Mouse (Mus musculus): ENCODE results near the gene Pbx3. TPM values are rescaled to one million over a fixed set of nuclear protein-coding genes. Genes with fewer than 3 reads are reported as not detected.

The Pbx3 gene
- polyA plus RNA-seq, 1 experiment from 2014 or later = 4.5 TPM

DNA sequence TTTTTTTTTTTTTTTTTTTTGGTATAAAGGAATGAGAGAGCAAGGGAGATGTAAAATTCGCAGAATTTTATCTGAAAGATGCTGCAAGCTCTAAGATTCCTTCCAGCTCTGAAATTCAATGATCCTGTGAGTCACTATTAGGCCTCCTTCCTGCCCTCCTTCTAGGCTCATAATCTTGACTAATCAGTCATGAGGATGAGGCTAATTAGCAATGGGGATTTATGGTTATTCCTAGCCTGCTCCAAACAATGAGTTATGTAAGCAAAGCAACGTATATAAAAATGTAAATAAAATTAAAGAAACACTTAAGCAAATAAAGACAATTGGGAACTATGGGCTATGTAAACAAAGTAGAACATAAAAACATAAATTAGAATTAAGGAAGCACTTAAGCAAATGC, 1.4 kb upstream of the Pbx3 start:
- no peaks in the 10 kb centered on the region for H3K36me3 ChIP-seq (ENCODE audit: control insufficient read depth, insufficient read depth)
- 64% methylated on average over 2 of the region's 2 CpGs for WGBS (ENCODE audit: insufficient replicate concordance)
- H3K4me1 ChIP-seq (ENCODE audit: control insufficient read depth, low read depth, low read length) = peaks cover 19% of the 10 kb centered on the region
- no peaks in the 10 kb centered on the region for H3K27me3 ChIP-seq (ENCODE audit: control insufficient read depth, insufficient read depth, low read depth, low read length)
- H3K4me2 ChIP-seq (ENCODE audit: low read depth, low read length) = no peak overlapping the region
- H3K4me3 ChIP-seq (ENCODE audit: low read depth, low read length) = no peak overlapping the region
- H3K9me3 ChIP-seq (replicated peaks; ENCODE audit: control insufficient read depth, low read length) = no peaks in the 10 kb centered on the region
- no peak overlapping the region for H3K27ac ChIP-seq (ENCODE audit: low read length)
- ATAC-seq (ENCODE audit: low read depth) = no peak
- no peak overlapping the region for H3K9ac ChIP-seq (ENCODE audit: low read depth, low read length)

DNA sequence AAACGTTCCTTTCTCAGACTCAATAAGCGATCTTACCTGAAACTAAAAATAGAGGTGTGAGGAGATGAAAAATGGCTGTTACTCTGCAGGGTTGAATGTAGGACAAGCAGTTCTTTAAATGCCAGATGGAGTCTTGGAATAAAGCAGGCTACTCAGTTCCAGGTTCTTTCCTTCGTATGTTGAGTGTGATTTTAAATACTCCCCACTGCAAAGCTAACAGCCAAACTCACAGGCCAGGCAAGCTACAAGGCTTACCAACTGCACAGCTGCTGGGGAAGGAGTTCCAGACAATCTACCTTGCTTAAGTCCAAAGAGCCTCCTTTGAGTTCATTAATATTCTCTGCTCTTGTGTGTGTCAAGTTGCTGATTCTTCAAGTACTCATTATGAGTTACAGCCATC, 944 bp upstream of the Pbx3 start:
- ATAC-seq (ENCODE audit: low read depth) = no peak
- H3K9me3 ChIP-seq (replicated peaks; ENCODE audit: control insufficient read depth, low read length) = no peaks in the 10 kb centered on the region
- H3K27ac ChIP-seq (ENCODE audit: low read length) = no peak overlapping the region
- H3K4me2 ChIP-seq (ENCODE audit: low read depth, low read length) = peak overlapping the region; percentile 95
- WGBS (ENCODE audit: insufficient replicate concordance) = 55% methylated on average over 3 of the region's 3 CpGs
- no peaks in the 10 kb centered on the region for H3K36me3 ChIP-seq (ENCODE audit: control insufficient read depth, insufficient read depth)
- H3K4me3 ChIP-seq (ENCODE audit: low read depth, low read length) = peak overlapping the region; percentile 96
- peaks cover 19% of the 10 kb centered on the region for H3K4me1 ChIP-seq (ENCODE audit: control insufficient read depth, low read depth, low read length)
- no peaks in the 10 kb centered on the region for H3K27me3 ChIP-seq (ENCODE audit: control insufficient read depth, insufficient read depth, low read depth, low read length)
- no peak overlapping the region; the same call in 1 of the 2 replicates for H3K9ac ChIP-seq (ENCODE audit: low read depth, low read length)

DNA sequence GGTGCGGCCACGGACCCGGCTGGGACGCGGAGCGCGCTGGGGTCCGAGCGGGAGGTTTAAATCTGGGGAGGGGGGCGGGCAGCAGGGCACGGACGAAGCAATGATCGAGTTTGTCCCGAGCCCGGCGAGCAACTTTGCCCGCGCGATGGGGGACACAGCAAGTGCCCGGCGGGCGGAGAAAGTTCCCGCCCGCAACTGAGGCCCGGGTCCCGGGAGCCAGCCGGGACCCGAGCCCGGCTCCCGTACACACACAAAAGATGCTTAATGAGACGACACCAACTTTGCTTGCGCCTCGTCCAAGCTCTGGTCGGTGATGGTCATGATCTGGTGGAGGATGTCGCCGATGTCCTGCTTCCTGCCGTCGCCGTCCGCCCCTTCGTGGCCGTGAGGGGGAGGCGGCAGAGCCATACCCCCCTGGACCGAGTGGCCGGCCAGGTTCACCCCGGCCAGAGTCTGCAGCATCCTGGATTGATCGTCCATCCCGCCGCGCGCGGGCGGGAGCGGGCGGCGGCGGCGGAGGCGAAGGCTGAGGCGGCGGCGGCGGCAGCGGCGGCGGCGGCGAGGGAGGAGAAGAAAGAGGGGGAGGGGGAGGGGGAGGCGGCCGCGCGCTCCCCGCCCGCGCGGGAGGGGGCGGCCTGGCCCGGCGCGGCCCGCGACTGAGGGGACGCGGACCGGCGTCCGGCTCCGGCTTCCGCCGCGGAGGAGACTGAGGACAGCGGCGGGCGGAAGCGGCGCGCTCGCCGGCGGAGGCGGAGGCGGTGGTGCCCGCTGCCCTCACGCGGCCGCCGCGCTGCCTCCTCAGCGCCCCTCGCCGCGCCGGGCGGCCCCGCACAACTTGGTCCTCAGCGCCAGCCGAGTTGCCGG, 1.3 kb downstream of the Pbx3 start:
- Histone ChIP-seq H3K27me3 (ENCODE audit: control insufficient read depth, insufficient read depth, low read depth, low read length) (no peaks in the 10 kb centered on the region), H3K9me3 (replicated peaks; ENCODE audit: control insufficient read depth, low read length) (no peaks in the 10 kb centered on the region), H3K9ac (ENCODE audit: low read depth, low read length) (peak overlapping the region; percentile 92), H3K4me1 (ENCODE audit: control insufficient read depth, low read depth, low read length) (peaks cover 19% of the 10 kb centered on the region), H3K27ac (ENCODE audit: low read length) (peak overlapping the region; percentile 99), H3K4me3 (ENCODE audit: low read depth, low read length) (peak overlapping the region; percentile 96), H3K4me2 (ENCODE audit: low read depth, low read length) (peak overlapping the region; percentile 95), H3K36me3 (ENCODE audit: control insufficient read depth, insufficient read depth) (no peaks in the 10 kb centered on the region)
- under 1% methylated on average over 70 of the region's 118 CpGs for WGBS (ENCODE audit: insufficient replicate concordance)
- ATAC-seq (ENCODE audit: low read depth) = peak; percentile 9

DNA sequence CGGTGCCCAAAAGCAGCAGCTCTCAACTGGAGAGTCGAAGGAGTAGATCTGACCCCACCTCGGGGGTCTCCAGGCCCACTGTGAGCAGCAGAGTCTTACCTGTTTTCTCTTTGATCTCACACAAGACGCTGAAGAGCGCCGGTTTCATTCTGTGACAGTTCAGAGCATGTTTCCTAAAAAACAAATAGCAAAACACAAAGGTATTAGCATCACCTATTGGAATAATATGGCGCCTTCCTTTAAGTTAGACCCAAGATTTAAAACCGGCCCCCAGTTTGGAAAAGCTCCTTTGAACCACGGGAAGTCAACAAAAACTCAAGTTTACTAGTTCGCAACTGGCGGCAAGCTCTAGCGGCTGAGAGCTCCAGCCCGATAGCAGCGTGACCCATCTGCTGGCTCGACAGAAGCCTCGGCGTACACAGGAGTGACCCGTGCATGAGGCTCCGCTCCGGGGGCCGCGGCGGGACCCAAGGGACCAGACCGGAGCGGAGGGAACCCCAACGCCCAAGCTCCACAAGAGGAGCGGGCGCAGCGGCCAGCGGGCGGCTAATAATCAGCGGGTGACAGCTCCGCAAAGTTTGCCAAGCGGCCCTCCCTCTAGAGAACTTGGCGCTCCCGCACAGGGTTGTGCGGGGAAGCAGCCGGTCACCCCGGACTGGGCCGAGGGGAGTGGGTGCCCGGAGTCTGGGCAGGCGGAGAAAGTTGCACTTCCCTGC, 2.1 kb downstream of the Pbx3 start:
- no peak for ATAC-seq (ENCODE audit: low read depth)
- Histone ChIP-seq H3K9ac (ENCODE audit: low read depth, low read length) (peak overlapping the region; percentile 92), H3K27me3 (ENCODE audit: control insufficient read depth, insufficient read depth, low read depth, low read length) (no peaks in the 10 kb centered on the region), H3K4me3 (ENCODE audit: low read depth, low read length) (peak overlapping the region; percentile 96), H3K36me3 (ENCODE audit: control insufficient read depth, insufficient read depth) (no peaks in the 10 kb centered on the region), H3K4me1 (ENCODE audit: control insufficient read depth, low read depth, low read length) (peaks cover 19% of the 10 kb centered on the region), H3K9me3 (replicated peaks; ENCODE audit: control insufficient read depth, low read length) (no peaks in the 10 kb centered on the region), H3K27ac (ENCODE audit: low read length) (peak overlapping the region; percentile 99), H3K4me2 (ENCODE audit: low read depth, low read length) (peak overlapping the region; percentile 95)
- 1% methylated on average over 42 of the region's 42 CpGs for WGBS (ENCODE audit: insufficient replicate concordance)

DNA sequence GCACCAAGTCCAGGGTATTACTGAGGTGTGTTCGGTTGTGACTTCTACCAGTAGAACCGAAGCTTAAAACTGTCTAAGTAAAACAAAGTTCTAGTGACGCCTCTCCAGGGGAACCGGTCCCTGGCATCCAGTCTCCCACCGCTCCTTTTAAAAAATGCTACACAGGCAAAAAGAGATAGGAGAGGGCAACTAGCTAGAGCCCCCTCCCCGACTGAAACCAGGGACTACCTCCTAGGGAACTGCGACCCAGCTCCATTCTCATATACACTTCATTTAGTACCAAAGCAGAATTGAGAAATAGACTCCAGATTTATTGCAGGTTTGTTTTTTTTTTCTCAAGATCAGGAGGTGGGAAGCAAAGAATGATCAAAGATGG, 2.6 kb downstream of the Pbx3 start:
- H3K27me3 ChIP-seq (ENCODE audit: control insufficient read depth, insufficient read depth, low read depth, low read length) = no peaks in the 10 kb centered on the region
- H3K4me1 ChIP-seq (ENCODE audit: control insufficient read depth, low read depth, low read length) = peaks cover 19% of the 10 kb centered on the region
- no peak for ATAC-seq (ENCODE audit: low read depth)
- H3K9me3 ChIP-seq (replicated peaks; ENCODE audit: control insufficient read depth, low read length) = no peaks in the 10 kb centered on the region
- H3K4me3 ChIP-seq (ENCODE audit: low read depth, low read length) = peak overlapping the region; percentile 96
- peak overlapping the region; percentile 95 for H3K4me2 ChIP-seq (ENCODE audit: low read depth, low read length)
- 36% methylated on average over 7 of the region's 7 CpGs for WGBS (ENCODE audit: insufficient replicate concordance)
- no peak overlapping the region for H3K27ac ChIP-seq (ENCODE audit: low read length)
- peak overlapping the region; percentile 92 for H3K9ac ChIP-seq (ENCODE audit: low read depth, low read length)
- no peaks in the 10 kb centered on the region for H3K36me3 ChIP-seq (ENCODE audit: control insufficient read depth, insufficient read depth)

DNA sequence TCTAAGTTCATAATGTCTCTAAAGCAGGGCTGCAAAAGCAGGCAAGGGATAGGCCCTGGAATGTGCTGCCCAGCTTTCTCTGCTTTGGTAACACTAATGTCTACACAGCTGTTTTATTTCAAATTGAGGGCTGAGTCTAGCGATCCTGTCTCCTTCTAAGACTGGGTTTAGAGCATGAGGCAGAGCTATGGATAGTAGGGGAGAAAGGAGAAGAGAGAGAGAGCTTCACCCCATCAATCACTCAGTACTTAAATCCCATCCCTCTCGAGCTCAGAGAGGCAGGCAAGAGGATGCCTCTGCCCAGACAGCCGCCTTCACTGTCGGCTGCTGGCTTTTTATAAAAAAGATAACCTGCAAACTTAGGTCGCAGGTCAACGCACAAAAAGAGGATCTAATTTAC, 4.5 kb downstream of the Pbx3 start:
- Histone ChIP-seq H3K9ac (ENCODE audit: low read depth, low read length) (no peak overlapping the region), H3K4me1 (ENCODE audit: control insufficient read depth, low read depth, low read length) (peaks cover 13% of the 10 kb centered on the region), H3K36me3 (ENCODE audit: control insufficient read depth, insufficient read depth) (no peaks in the 10 kb centered on the region), H3K27me3 (ENCODE audit: control insufficient read depth, insufficient read depth, low read depth, low read length) (no peaks in the 10 kb centered on the region), H3K9me3 (replicated peaks; ENCODE audit: control insufficient read depth, low read length) (no peaks in the 10 kb centered on the region), H3K4me3 (ENCODE audit: low read depth, low read length) (no peak overlapping the region), H3K27ac (ENCODE audit: low read length) (no peak overlapping the region), H3K4me2 (ENCODE audit: low read depth, low read length) (0 out of 2 replicates have a peak overlapping the region, but pooled peaks have one; percentile 4)
- WGBS (ENCODE audit: insufficient replicate concordance) = 53% methylated on average over 6 of the region's 6 CpGs
- no peak for ATAC-seq (ENCODE audit: low read depth)

DNA sequence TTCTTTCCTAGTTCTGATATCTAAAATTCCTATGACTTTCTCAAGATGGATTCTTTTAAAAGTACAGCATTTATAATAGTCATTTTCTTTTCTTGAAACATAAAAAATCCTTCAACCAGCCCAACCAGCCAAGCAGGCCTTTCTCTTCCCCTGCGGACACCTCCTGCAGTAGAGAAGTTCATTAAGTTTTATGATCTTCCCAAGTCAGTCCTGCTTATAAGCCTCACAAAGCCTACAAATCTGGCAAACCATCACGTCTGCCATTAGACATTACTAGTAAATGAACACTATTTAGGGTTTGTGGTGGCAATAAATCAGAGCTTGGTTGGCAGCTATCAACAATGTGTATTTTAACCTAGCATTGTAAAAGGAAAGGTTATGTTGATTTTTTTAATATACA, 5.9 kb downstream of the Pbx3 start:
- ATAC-seq (ENCODE audit: low read depth) = no peak
- no peak overlapping the region for H3K4me2 ChIP-seq (ENCODE audit: low read depth, low read length)
- WGBS (ENCODE audit: insufficient replicate concordance) = 73% methylated on average over 2 of the region's 2 CpGs
- no peaks in the 10 kb centered on the region for H3K9me3 ChIP-seq (replicated peaks; ENCODE audit: control insufficient read depth, low read length)
- no peaks in the 10 kb centered on the region for H3K27me3 ChIP-seq (ENCODE audit: control insufficient read depth, insufficient read depth, low read depth, low read length)
- H3K36me3 ChIP-seq (ENCODE audit: control insufficient read depth, insufficient read depth) = no peaks in the 10 kb centered on the region
- peaks cover 6% of the 10 kb centered on the region for H3K4me1 ChIP-seq (ENCODE audit: control insufficient read depth, low read depth, low read length)
- H3K9ac ChIP-seq (ENCODE audit: low read depth, low read length) = no peak overlapping the region
- no peak overlapping the region for H3K27ac ChIP-seq (ENCODE audit: low read length)
- no peak overlapping the region for H3K4me3 ChIP-seq (ENCODE audit: low read depth, low read length)

DNA sequence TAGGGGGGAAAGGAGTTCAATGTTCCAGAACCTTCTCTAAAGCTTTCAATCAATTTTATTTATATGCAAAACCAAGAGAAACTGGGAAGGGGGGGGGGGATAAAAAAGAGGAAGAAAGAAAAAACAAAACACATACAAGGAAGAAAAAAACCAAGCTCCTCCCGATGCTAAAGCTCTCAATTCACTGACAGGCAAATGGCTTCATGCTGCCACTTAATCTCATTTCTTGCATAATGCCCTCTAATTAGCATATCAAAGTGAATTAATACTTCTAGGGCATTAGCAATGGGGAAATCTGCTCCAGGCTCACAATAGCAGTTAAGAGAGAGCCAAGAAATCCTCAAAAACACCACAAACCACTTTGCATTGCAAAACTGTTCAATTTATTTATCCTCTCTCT, 9.3 kb downstream of the Pbx3 start:
- Histone ChIP-seq H3K4me1 (ENCODE audit: control insufficient read depth, low read depth, low read length) (peaks cover 7% of the 10 kb centered on the region), H3K4me2 (ENCODE audit: low read depth, low read length) (no peak overlapping the region), H3K36me3 (ENCODE audit: control insufficient read depth, insufficient read depth) (no peaks in the 10 kb centered on the region), H3K9me3 (replicated peaks; ENCODE audit: control insufficient read depth, low read length) (no peaks in the 10 kb centered on the region), H3K27me3 (ENCODE audit: control insufficient read depth, insufficient read depth, low read depth, low read length) (no peaks in the 10 kb centered on the region), H3K4me3 (ENCODE audit: low read depth, low read length) (no peak overlapping the region), H3K27ac (ENCODE audit: low read length) (no peak overlapping the region), H3K9ac (ENCODE audit: low read depth, low read length) (no peak overlapping the region)
- no peak for ATAC-seq (ENCODE audit: low read depth)
- WGBS (ENCODE audit: insufficient replicate concordance) = 9% methylated on average over 1 of the region's 1 CpGs

DNA sequence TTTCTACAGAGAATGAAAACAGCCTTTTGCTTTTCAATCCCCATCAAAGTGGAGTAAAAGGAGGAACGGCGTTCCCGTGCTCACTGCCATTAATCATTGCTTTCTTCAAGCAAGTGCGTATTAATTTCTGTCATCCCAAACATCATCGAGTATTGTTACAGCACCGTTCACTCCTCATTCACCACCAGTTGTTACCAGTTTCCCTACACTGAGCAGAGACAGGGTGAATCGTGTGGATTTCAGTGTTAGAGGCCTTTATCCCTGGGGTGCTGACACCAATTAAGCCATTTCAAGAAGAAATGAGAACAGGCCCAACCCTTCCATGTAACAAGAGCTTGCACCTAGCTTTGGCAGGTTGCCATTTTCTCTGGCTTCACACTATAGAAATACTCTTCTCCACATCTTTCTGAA, 17.1 kb downstream of the Pbx3 start:
- WGBS (ENCODE audit: insufficient replicate concordance) = 78% methylated on average over 7 of the region's 7 CpGs
- ATAC-seq (ENCODE audit: low read depth) = no peak
- H3K4me1 ChIP-seq (ENCODE audit: control insufficient read depth, low read depth, low read length) = peaks cover 7% of the 10 kb centered on the region

More for the DNA sequence above, 17.1 kb downstream of the Pbx3 start:
- Histone ChIP-seq H3K9ac (ENCODE audit: low read depth, low read length) (no peak overlapping the region), H3K4me3 (ENCODE audit: low read depth, low read length) (no peak overlapping the region), H3K27me3 (ENCODE audit: control insufficient read depth, insufficient read depth, low read depth, low read length) (no peaks in the 10 kb centered on the region), H3K9me3 (replicated peaks; ENCODE audit: control insufficient read depth, low read length) (no peaks in the 10 kb centered on the region), H3K36me3 (ENCODE audit: control insufficient read depth, insufficient read depth) (no peaks in the 10 kb centered on the region), H3K27ac (ENCODE audit: low read length) (no peak overlapping the region), H3K4me2 (ENCODE audit: low read depth, low read length) (no peak overlapping the region)

All from liver, embryonic 16.5 days (tissue).